Mouse (Mus musculus) mature B cell (primary cell): ENCODE results near the gene Zgpat.

Experiments
- in situ Hi-C: fragments of 300-500 bp; cut with MboI; formaldehyde crosslinking; loops from 2 replicates; pipeline ENCODE4 v1.14.3; 2019

Gene Zgpat

DNA sequence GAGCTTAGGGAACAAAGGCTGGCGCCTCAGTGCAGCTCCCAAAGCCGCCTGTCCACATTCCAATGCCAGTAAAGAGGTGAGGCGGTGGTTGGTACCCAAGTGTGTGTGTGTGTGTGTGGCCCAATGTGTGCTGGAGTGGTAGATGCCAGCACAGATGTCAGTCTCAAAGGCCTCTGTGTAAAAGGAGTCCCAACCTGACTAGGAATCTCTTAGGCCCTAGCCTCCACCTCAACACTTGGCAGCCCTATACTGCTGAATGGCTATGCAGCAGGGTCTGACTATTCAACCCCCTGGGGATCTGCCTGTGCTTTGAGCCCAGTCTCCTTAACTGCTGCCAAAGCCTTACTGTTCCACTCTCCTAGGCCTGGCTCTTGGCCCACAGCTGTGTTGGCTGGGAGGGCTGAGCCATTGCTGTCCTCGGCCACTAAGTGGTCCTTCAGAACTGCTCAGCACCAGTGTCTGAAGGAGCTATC lies 20.2 kb downstream of the Zgpat start:
- in situ Hi-C loops, result no loop called here

DNA sequence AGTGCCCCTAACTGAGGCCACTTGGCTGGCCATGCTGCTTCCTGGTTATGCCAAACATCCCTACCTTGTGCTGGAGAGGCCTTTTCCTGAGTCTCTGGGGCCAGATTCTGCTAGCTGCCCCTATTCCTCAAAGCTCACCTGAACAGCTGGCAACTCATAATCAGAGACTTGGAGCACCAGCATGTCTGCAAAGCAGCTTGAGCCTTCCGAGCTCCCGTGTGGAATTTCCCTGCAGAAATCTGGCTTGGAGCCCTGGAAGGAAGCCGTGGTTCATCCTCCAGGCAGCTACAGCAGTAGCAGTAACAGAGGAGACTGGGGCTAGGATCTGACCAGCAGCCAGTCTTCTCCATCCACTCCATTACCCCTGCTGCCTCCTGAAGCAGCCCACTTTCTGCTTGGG lies 21.2 kb downstream of the Zgpat start:
- in situ Hi-C loops, result no loop called here

DNA sequence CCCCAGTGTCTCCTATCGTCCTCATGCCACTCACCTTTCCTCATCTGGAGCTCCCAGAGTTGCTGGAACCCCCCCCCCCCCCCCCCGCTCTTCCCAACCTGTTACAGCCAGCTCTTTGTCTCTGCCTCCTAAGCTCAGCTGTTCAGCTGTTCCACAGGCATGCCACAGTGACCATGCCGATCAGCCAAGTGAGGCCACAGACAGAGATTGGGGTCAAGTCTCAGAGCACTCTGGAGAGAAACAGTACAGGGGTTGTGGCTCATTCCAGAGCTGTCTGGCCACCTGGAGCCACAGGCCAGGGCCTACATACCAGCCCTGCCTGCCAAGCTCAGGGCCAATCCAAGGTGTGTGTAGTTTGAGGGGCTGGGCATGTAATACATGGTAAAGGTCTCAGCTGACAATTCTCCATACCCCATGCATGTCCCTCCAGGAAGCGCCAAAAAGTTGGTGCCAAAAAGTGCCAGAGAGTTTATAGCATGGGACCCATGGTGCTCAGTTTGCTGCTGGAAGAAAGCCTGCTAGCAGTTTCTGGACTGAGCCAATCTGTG lies 22.0 kb downstream of the Zgpat start:
- in situ Hi-C loops, result no loop called here

DNA sequence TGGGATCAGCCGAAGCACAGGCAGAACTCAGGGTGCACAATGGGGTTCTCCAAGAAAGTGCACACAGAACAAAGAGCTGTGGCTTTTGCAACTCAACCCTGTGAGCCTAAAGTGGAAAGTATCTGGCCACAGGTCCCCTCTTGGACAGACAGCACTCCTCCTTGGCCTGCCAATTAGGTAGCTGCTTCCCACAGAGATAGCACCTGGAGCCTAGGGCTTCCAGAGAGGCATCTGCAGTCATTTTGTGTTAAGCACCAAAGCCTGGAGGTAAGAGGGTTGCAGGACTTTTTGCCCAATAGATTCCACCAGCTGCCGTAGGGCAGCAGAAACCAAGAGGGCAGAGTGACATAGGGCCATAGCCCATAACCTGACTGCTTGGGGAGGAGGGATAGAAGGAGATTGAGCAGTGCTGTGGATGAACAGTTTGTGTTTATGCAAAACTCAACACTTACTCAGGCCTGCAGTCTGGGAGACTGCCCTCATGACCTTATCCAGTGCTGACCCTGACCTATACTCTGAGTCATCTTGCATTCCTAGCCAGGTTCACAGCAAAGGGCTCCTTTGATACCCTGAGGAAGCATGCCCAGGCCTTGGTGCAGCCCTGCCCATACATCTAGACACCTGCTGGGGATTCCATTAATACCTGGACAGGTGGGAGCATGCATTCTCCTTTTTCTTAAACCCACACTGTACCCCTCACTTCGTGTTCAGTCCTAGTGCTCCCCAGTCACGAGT lies 25.6 kb downstream of the Zgpat start:
- in situ Hi-C loops, result loop anchor here (10.0 kb wide), 2 partner anchors 104 to 184 kb away; partner anchors contain the start of genes Abhd16b and Tpd52l2

DNA sequence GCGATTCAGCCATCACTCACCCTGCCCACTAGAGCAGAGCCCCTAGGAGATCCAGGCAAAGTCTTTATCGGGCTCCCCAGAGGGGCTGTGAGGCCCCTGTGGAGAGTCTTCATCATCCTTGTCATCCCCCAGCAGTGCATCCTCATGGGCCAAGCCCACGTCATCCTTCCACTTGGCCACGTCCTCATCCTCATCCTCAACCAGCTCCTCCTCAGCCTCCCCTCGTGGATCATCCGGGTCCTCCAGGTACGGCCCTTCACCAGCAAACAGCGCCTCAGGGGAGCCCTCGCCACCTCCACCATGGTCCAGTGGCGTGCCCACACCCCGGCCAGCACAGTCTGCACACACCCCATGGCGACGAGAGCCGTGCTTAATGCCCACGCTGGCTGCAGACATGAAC lies 26.3 kb downstream of the Zgpat start:
- in situ Hi-C loops, result loop anchor here (10.0 kb wide), 2 partner anchors 104 to 184 kb away; partner anchors contain the start of genes Abhd16b and Tpd52l2

DNA sequence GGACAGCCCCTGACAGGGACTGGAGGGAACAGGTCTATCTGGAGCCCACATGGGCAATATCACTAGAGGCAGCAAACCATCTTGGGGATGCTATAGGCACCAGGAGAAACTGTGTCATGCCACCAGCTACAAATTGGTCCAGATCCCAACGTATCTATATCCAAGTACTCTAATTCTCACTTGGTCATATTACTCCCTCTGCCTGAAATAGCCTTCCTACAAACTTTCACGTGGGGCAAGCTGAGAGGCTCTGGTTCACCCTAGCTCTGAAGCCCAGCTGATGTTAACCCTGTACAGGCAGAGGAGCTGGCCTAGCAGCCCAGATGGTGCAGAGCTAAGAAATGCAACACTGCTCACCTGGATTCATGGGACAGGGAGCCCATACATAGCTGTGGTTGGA lies 26.8 kb downstream of the Zgpat start:
- in situ Hi-C loops, result loop anchor here (10.0 kb wide), 2 partner anchors 103 to 183 kb away; partner anchors contain the start of genes Abhd16b and Tpd52l2

DNA sequence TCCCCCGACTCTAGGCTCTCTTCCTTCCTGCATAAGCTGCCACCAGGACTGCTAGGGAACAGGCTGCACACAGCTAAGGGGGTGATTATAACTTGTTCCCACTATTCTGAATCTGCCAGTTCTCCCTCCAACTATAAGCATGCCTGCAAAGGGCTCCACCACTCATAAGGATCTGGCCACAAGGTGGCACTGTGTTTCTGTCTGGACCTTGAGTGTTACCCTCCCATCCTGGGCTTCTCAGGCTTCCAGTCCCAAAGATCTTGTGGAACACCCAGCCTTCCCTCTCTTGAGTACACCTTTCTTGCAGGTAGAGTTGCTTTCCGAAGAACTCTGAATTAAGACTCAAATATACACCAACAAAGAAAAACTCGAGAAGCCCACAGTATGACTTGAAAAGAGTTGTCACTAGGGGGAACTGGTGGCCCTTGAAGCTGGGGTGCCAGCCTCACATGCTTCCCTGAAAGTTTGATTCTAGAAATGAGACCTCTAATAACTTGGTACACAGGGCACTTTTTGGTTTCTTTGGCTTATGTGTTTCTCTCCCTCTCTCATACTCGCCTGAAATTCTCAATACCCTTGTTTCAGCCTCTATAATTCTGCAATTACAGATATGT lies 28.0 kb downstream of the Zgpat start:
- in situ Hi-C loops, result loop anchor here (10.0 kb wide), 2 partner anchors 102 to 182 kb away; partner anchors contain the start of genes Abhd16b and Tpd52l2

DNA sequence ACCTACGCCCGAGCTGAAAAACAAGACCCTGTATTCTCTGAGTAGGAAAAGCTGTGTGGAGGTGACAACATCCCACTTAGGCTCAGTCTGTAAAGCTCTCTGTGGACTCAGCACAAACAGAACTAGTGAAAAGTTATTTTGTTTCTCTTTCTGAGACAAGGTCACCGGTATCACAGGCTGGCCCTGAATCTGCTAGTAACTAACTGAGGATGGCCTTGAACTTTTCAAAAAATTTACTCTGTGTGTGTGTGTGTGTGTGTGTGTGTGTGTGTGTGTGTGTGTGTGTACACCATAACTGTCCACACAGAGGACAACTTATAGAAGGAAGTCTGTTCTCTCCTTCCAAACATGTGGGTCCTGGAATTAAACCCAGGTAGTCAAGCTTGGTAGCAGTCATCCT lies 29.4 kb downstream of the Zgpat start:
- in situ Hi-C loops, result loop anchor here (10.0 kb wide), 2 partner anchors 101 to 181 kb away; partner anchors contain the start of genes Abhd16b and Tpd52l2

DNA sequence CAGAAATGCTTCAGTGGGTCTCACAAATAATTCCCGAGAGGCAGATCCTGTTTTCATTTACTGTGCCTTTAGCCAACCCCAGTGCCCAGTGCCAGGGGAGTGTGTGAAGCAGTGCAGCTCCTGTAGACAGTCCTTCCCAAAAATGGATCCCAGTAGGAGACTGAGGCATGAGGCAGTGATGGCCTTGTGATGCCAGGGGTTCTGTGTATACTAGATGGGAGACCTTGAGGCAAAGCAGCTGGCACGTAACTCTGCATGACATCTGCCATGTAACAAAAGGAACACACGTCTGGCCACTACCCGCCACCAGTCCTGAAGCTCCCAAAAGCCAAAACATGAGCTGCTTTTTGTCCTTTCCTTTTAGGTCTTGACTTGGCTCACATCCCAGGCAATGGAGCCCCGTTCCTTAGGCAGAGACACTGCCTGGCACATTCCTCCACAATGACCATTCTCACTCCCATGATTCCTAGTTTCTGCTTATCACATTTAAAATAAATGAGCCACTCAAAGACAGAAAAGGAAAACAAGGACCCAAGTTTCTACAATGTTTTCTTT lies 32.6 kb downstream of the Zgpat start:
- in situ Hi-C loops, result loop anchor here (10.0 kb wide), 2 partner anchors 98 to 178 kb away; partner anchors contain the start of genes Abhd16b and Tpd52l2

DNA sequence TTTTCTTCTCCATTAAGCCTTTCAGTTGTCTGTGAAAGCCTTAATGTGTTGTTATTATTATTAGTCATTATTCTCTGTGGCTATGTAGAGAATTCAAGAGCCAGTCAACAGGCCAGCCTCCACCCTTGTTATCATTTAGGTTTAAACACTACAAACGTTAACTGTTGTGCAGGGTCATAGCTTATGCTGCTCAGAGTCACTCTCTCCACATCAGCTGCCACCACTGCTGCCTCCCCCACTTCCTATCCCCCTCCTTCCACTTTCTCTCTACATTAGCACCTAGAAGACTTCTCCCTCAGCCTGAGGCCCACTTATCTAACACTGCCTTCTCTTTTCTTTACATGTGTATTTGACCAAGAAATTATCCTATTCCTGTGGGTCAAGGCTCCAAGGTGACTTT lies 36.8 kb downstream of the Zgpat start:
- in situ Hi-C loops, result no loop called here

DNA sequence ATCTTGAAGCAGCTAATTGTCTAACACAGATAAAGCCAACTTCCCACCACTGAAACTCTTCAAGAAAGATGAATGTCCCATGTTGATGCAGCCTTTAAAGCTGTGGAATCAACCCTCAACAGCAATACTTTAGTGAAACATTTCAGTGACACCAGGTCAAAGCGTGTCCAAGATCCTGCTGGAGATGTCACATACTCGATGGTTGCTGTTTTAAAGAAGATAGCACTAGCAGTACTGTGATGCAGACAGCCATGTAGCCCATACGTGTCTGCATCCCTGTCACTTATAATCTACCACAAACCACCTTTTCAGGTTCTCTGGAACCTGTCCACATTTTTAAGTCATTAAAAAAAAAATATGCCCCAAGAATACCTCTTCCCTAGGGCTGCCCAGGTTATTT lies 39.0 kb downstream of the Zgpat start:
- in situ Hi-C loops, result no loop called here

DNA sequence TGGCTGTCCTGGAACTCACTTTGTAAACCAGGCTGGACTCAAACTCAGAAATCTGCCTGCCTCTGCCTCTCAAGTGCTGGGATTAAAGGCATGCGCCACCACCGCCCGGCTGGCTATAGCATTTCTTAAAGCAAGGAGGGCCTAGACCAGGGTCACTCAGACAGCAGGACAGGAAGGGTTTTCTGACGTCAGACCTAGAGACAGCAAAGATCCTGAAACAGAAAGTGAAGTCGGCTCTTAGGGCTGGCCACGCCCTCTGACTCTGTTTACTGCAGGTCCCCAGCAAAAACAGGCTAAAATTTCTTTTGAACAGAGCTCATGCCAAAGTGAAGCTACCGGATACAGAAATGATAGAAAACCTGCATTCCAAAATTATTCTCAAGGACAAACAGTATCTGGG lies 44.9 kb downstream of the Zgpat start:
- in situ Hi-C loops, result no loop called here

DNA sequence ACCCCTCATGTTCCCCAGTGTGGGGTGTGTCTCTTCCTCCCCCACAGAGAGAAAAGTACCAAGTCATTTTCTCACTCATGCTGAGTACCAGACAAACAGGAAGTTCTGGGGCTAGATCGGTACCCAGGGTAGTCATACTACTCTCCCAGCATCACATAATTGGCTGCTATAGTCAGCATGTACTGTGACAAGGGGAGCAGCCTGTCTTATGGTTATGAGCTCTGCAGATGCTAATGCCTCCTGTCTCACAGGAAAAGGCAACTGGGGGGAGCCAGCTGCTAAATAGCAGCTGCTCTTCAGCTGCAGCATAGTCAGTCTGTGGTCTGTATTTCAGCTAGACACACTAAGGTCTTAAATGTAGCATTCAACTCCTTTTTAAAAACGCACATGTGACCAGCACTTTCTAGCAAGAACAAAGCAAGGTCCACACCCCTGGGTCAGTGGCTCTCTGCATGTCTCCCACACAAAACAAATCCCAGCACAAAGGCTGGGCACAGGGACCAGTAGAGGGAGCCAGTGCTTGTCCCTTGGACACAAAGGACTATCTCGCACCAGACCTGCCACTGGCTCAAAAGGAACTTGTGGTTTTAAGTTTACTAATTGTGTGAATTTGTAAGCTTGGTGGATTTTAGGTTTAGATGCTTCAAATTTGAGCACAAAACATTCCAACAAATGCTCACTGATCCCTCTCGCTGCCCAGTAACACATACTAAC lies 46.2 kb downstream of the Zgpat start:
- in situ Hi-C loops, result no loop called here

DNA sequence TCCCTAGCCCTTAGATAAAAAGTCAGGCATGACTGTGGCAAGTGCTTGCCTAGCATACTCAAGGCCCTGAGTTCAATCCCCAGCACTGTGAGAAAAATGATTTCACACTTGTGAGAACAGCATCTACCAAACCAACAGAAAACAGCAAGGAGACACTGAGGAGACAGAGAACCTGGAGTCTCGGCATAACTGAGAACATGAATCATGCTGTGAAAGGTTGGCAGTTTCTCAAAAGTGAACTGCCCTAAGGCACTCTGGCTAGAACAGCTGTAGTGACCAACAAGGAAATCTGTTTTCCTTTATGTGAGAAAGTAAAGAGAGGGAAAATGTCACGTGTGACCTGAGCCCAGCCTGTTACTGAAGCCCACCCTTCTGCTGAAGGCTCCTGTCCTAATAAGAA lies 48.4 kb downstream of the Zgpat start:
- in situ Hi-C loops, result no loop called here

DNA sequence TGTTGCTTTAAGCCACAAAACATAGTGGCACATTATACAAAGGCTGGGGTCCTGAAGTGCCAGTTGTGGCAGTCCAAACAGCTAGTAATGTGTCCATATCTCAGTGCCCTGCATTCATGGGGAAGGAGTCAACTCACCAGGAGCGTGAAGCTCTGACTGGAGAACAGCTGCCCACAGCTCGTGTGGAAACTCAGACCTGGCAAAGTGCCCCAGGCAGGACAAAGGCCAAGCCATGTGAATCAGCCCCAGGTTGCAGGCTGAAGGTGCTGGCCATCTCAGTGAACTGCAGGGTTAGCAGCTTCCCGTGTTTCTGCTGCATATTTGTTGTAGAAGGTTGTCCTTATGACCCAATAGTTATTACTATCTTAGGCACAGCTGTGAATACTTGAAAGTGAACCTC lies 51.2 kb downstream of the Zgpat start:
- in situ Hi-C loops, result no loop called here

DNA sequence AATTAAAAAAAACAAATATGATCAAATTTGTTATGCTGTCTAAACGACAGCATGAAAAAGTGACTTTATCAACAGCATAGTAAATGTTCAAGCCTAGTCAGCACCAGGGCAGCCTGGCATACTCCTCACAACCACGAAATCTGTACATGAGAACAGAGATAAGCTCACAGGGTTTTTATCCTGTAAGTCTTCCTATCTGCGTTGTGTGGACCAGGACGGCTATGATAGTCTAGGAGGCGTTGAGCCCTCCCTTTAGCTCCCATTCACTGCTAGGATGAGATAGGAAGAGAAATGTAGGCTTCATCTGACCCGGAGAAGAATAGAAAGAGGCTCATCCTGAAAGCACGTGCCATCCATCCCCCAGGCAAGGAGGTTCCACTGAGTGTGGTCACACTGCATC lies 54.6 kb downstream of the Zgpat start:
- in situ Hi-C loops, result no loop called here

DNA sequence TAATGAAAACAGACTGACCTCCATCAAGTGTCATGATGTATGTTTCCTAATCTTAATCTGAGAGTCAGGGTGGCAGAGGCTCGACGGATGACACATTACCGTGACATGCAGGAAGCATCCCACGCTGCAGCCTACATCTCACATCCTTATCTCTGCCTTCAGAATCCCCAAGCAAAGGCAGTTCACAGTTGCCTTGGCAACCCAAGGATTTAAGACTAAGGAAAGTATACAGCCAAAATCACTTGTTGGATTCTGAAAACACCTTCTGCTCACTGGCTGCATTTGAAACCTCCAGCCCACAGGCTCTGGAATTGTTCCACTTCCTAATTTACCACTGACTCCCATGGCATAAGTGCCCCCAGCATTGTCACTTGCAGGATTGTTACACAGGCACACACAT lies 55.7 kb downstream of the Zgpat start:
- in situ Hi-C loops, result no loop called here

DNA sequence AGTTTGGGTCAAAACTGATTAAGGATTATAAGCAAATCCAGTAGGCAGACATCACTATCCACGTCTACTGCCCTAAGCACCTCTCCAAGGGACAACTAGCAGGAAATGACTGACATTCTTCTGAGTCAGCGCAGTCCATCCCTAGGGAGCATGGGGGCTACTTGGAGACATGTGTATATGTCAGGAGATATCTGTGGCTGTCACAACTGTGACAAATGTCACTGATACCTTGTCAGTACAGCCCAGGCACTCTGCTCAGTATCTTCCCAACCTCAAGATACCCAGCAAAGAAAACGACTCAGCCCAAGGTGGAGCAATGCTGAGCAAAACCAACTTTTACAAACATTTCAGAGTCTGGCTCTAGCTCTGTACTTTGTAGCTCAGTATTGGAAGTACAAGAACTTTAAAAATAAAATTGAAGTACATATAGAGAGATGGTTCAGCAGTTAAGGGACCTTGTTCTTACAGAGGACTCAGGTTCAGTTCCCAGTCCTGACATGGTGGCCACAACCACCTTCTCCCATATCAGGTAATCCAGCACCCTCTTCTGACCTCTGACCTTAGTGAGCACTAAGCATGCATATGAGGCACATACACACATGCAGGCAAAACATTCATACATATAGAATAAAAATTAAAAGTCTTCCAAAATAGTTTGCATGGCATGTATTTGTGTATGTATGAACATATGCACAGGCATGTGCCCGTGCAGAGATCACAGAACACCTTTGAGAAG lies 56.3 kb downstream of the Zgpat start:
- in situ Hi-C loops, result no loop called here

DNA sequence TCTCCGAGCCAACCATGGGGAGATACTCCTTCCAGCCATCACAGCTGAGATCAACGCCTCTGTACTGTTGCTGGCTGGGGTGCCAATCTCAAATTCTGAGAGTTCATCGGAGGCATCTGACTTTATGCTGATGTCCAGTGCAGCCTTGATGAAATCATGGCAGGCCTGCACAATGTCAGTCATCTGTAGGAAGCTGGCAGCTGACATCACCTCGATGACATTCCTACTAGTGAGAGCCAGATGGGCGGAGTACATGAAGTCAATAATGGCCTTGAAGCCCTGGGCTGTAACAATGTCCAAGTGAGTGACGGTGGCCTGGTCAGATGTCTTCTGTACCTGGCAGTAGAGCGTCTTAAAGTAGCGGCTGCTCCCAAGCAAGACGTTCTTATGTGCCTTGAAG lies 59.1 kb downstream of the Zgpat start:
- in situ Hi-C loops, result no loop called here
